Mouse (Mus musculus) inflammation-experienced regulatory T-cells, adult 6 months (primary cell): Measurements from ENCODE around the gene Zfyve21. TPM values are rescaled to one million over a fixed set of nuclear protein-coding genes. Genes with fewer than 3 reads are reported as not detected.

Experiments
- ATAC-seq: one replicate; pipeline ENCODE4 v1.8.0; 2017
- polyA plus RNA-seq, 3 experiments: library from polyadenylated mRNA; unstranded; fragments of 100-300 nt; shearing (Covaris generic); gene quantifications; one replicate each; pipeline ENCODE4 v1.2.1; 2017

Zfyve21 gene
- polyA plus RNA-seq, 3 experiments from 2014 or later = 3.5 to 6.8 (median 4.5) TPM

DNA sequence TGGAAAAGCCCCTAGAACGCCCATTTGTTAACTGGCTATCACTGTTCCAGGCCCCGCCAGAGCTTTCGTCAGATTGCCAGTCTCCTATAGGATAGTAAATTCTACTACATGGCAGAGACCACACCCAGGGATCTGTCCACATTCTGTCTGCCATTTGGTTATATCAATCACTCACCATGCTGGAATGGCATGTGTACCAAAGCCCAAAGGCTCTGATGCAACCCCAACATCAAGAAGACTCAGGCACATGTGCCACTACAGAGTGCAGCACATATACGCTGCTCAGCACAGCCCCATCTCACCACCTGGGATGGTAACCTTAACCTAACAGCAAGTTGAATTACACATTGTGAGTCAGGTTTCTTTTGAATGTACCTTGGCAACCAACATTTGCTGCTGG, 32.0 kb downstream of the Zfyve21 start:
- ATAC-seq = no peak

DNA sequence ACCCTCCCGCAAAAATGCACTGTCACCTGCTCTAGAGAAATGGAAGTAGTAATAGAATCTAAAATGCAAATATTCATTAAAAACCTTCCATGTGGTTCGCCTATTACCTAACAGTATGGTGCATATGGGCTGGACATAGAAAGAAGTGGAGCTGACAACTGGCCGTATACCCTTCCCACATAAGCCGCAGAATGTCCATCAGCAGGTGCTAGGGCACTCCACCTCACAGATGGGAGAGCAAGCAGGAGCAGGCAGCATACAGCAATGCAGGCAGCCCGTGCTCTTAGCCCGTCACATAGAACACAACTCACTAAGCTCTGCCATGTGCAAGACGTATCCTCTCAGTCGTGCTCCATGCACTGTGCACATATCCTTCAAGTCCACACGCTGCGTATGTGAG, 32.8 kb downstream of the Zfyve21 start:
- no peak for ATAC-seq

DNA sequence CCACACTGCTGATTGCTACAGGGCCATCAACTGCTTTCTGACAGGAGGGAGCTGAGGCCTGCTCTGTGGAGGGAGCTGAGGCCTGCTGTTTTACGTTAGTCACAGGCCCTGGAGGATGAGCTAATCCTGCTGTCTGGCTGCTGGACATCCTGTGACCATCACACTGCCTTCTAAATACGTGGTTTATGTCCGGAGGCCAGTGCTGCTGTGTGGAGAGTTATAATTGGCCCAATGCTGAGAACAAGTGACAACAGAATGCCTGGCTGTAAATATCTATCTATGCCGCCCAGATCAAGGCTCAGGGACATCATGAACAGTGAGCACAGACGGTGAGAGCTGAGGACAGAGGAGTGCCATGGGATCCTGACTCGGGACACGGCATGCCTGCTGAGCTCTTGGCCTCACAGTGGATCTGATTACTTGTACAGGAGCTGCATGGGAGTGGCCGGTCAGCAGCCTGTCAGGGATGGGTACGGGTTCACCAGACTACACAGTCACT, 34.4 kb downstream of the Zfyve21 start:
- ATAC-seq = no peak

DNA sequence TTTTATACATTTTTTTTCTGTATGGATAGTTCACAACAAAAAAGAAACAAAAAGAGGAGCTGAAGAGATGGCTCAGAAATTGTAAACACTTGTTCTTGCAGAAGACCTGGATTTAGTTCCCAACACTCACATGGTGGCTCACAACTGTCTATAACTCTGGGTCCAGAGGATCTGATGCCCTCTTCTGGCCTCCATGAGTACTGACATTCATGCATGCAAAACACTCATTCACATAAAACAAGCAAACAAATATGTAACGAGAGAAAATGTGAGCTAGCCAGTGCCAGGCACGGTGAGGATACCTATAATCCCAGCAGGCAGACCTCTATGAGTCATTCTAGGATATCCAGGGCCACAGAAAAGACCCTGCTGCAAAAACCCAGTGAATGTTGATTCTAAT, 37.3 kb downstream of the Zfyve21 start:
- ATAC-seq = no peak

DNA sequence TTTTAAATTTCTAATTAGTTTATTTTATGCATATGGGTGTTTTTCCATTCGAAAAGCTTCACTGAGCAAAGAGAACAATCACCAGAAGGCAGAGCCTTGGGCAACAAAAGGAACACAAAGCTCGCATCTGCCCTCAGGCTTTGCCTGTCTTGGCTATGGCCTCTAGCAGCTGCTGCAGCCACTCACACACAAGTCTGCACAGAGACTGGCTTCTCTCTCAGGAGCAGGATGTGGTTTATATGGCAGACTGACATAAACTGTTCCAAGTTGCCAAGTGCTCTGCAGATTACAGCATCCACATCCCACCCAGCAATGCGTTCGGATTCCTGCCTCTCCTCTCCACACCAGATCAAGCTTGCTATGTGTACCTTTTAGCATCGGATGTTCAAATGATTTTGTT, 37.8 kb downstream of the Zfyve21 start:
- ATAC-seq = peak; percentile 52

DNA sequence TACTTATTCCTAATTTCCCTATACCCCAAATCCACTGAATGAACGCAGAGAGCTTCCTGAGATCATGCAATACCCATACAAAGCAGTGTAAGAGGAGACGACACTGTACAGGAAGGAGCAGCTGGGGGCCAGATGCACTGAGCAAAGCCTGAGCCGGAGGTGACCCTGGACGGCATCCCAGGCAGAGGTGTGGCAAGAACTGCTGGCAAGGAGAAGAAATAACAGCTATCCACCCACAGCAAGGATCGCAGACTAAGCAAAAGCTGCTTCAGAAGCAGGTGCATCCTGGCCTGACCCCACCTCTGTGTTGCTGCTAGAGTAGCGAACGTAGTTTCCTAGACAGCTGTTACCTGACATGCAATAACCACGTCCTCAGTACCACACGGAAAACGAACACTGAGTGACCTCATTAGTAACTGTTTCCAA, 39.1 kb downstream of the Zfyve21 start:
- ATAC-seq = peak; percentile 74

DNA sequence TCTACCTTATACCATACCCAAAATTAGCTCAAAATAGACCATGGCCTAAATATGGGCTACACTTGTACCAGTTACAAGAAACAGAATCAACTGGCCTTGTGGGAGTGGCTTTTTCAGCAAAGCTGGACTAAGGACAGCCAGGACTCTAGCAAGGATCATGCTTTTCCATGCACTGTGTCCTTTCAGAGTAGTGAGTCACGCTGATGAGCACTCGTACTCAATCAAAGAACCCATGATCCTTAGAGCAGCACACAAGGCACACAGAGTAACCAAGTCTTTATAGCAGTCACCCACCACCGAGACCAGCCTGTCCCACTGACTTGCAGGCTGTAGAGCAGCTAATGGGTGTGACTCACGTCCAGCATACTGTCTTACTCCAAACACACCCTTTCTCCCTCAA, 39.6 kb downstream of the Zfyve21 start:
- no peak for ATAC-seq

DNA sequence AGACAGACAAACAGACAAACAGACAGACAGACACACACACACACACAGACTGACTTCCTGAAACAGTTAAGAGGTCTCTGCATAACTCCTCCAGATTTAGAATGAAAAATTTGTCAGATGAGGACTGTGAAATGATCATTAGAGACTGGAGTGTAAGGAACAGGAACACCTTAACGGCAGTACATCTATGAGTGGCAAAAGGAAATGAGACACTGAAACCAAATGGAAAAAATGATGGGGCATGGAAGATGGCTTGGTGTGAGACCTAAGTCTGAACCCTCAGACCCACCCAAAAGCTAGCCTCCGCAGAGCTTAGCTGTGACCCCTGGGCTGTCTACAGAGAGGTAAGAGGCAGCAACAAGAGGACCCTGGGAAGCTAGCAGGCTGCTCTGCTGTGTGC, 41.5 kb downstream of the Zfyve21 start:
- peak; percentile 5 for ATAC-seq

DNA sequence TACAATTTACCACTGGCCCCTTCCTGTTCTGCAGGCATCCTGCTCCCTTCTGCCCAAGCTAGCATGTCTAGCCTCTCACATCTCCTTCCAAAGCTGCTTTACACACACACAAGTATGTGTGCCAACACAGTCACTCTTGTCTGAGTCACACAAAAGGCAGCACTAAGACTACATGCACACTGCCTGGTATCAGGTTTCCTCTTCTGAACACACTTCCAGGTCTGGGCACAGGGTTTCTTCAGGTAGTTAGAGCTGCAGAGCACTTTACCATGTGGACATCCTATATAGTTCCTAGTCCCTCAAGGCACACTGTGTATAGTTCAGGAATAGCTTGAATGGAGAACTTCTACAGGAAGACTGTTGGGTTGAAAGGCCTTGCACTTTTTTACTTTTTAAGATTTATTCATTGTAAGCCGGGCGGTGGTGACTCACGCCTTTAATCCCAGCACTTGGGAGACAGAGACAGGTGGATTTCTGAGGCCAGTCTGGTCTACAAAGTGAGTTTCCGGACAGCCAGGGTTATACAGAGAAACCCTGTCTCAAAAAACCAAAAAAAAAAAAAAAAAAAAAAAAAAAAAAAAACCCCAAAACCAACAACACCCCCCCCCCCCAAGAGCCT, 50.3 kb downstream of the Zfyve21 start:
- ATAC-seq = no peak

DNA sequence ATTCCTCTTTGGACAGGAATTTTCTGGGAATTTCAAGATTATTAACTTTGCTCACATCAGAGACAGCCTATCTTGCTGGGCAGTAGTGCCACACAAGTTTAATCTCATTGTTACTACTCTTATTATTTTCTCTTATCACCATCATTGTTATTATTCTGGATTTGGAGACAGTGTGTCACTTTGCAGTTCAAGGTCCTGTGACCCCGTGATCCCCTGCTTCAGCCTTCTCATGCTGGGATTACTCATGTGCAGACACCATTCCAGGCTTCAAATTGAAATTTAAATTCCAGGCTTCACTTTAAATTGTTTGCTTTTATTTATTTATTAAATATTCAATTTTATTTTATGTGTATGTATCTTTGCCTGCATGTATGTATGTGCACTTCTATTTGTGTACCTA, 55.8 kb downstream of the Zfyve21 start:
- no peak for ATAC-seq

DNA sequence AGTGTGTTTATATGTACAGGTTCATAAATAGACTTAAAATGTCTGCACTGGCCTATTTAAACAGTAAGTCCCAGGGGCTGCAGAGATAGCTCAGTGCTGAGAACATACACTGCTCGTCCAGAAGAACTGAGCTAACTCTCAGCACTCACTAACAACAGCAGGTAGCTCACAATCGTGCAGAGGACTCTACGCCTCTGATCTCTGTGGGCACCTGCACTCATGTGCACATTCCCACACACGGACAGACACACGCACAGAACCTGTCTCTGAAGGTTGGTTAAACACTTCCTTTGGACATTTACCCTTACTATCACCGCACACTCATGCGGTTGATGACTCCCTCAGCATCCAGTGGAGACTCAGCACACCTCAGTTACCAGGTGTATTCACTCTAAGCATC, 56.8 kb downstream of the Zfyve21 start:
- no peak for ATAC-seq

DNA sequence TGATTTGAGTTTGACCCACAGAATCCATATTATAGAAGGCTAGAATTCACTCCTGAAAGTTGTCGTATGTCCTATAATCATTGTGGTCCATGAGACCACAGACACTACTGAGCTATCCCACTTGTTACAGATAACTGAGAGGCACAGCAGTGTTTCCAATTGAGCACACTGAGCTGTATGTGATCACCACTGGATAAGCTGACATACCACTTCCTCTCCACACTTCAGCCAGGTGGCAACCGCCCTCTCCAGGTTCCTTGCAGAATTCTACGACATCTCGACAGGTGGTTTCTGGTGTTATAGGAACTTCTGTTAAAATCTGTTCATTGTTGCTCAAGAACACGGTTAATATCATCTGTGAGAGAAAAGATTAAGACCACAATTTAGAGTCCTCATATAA, 58.1 kb downstream of the Zfyve21 start:
- ATAC-seq = no peak

DNA sequence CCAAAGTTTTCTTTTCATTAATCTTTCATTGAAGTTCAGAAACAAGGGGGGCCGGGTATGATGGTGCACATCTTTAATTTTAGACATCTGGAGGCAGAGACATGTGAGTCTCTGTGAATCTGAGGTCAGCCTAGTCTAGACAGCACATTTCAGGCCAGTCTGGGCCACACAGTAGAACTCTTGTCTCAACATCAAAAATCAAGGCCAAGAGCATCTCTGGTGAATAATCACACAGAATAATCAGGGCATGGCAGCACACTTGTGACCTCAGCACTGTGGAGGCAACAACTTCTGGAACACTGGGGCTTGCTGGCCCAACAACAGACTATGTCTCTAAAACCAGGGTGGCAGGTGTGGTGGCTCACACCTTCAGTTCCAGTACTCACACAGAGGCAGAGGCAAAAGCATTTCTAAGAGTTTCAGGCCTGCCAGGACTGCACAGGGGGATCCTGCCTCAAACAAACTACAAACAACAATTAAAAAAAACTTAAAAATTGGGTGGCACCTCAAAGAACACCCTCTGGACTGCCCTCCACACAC, 60.7 kb downstream of the Zfyve21 start:
- ATAC-seq = no peak

DNA sequence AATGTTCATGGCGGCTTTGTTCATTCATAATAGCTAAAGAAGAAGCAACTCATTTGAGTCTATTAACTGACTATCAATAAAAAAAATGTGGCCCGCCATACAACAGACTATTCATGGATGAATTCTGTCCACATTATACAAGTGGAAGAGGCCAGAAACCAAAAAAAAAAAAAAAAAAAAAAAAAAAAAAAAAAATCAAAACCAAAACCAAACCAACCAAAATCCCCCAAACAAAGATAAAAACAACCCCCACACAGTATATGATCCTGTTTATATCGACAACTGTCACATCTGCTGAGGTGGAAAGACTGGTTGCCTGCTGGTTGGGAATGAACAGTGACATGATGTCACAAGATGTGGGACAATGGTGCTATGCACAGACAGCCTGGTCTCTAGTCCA, 61.5 kb downstream of the Zfyve21 start:
- ATAC-seq = no peak

DNA sequence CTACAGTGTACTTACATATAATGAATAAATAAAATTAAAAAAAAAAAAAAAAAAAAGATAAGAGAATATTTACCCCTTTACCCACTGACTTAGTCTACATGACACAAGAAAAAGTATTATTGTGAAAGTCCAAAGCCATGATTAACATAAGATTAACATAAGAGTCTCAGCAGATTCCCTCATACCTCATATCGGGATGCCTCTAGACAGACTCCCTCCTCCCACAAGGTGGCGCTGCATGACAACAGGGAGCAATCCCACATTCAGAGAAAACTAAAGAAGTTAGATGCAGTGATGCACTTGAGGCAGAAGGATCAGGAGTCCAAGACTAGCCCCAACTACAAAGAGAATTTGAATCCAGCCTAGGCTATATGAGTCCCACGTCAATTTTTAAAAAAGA, 64.2 kb downstream of the Zfyve21 start:
- ATAC-seq = peak; percentile 76

Other genes starting within 250 kb of the Zfyve21 start
- gene Mark3, start 239.6 kb upstream of the Zfyve21 start, polyA plus RNA-seq = 10 to 100 TPM; 16.4 to 45.8 (median 41.1) TPM
- 10 to 100 TPM; 24.2 to 37.2 (median 31.8) TPM for gene Ckb, start 141.8 kb upstream of the Zfyve21 start, polyA plus RNA-seq
- gene Trmt61a, start 136.1 kb upstream of the Zfyve21 start, polyA plus RNA-seq = 1 to 10 TPM; 3.2 to 4.4 (median 3.3) TPM
- 10 to 100 TPM; 22.0 to 40.1 (median 36.7) TPM for gene Bag5, start 100.9 kb upstream of the Zfyve21 start, polyA plus RNA-seq
- 10 to 100 TPM; 55.8 to 85.0 (median 74.3) TPM for gene Apopt1, start 100.9 kb upstream of the Zfyve21 start, polyA plus RNA-seq
- 10 to 100 TPM; 17.9 to 19.7 (median 18.3) TPM for gene Klc1, start 55.3 kb upstream of the Zfyve21 start, polyA plus RNA-seq
- gene Xrcc3, start 297 bp upstream of the Zfyve21 start, polyA plus RNA-seq = 1 to 10 TPM; 2.8 to 5.2 (median 4.1) TPM
- 10 to 100 TPM in 1 of 3 experiments, 1 to 10 TPM in 2; 4.1 to 12.6 (median 8.6) TPM for gene Ppp1r13b, start 93.9 kb downstream of the Zfyve21 start, polyA plus RNA-seq
- 100 to 1,000 TPM; 235 to 309 (median 282) TPM for gene Atp5mpl, start 152.8 kb downstream of the Zfyve21 start, polyA plus RNA-seq
- gene Tdrd9, start 157.4 kb downstream of the Zfyve21 start, polyA plus RNA-seq = under 1 TPM in 1 of 3 experiments, not detected in 2; 0.10 TPM
- not detected for gene Rd3l, start 167.1 kb downstream of the Zfyve21 start, polyA plus RNA-seq